ENCODE assay signal across 13 mouse cellular contexts in genomic region chr5:99748417-99748816, GRCm38 (mm10).
"Had no signal": no experiment of that assay in that cellular context is flagged by ENCODE, and none has a peak within 500 bp of the region (broad histone marks: within the 10 kb centered on the region; RNA-seq: fewer than 3 reads in every experiment).

No protein-coding gene starts in this region.

- H3K36me3 ChIP-seq: kidney, embryonic 15.5 days; liver, embryonic 15.5 days; midbrain, embryonic 10.5 days had no signal

- H3K4me2 ChIP-seq: kidney, embryonic 15.5 days; liver, embryonic 11.5 days; liver, embryonic 15.5 days had no signal

- H3K4me3 ChIP-seq: kidney, embryonic 15.5 days; liver, embryonic 15.5 days; midbrain, embryonic 10.5 days; myocyte had no signal

- H3K9me3 ChIP-seq: kidney, embryonic 15.5 days; liver, embryonic 15.5 days; midbrain, embryonic 10.5 days had no signal

- DNase-seq: kidney, postnatal 14 days; left cerebral cortex, postnatal 4 days; lung, adult 2 months; lung, postnatal 36 days; retina, postnatal 1 day; right cerebral cortex, postnatal 25 days; thymus, postnatal 4 days had no signal

- H3K27ac ChIP-seq: kidney, embryonic 15.5 days; liver, embryonic 15.5 days; midbrain, embryonic 10.5 days had no signal

- H3K4me1 ChIP-seq: kidney, embryonic 15.5 days; liver, embryonic 15.5 days; midbrain, embryonic 10.5 days had no signal

- H3K27me3 ChIP-seq: kidney, embryonic 15.5 days; liver, embryonic 15.5 days had no signal

- H3K9ac ChIP-seq: kidney, embryonic 15.5 days; liver, embryonic 15.5 days had no signal

- ATAC-seq: lung, postnatal 0 days had no signal
